Mouse (Mus musculus): ENCODE results near the gene Gsk3a. TPM values are rescaled to one million over a fixed set of nuclear protein-coding genes. Genes with fewer than 3 reads are reported as not detected.

Gsk3a gene
- polyA plus RNA-seq, 1 experiment from 2014 or later: 9.3 TPM

DNA sequence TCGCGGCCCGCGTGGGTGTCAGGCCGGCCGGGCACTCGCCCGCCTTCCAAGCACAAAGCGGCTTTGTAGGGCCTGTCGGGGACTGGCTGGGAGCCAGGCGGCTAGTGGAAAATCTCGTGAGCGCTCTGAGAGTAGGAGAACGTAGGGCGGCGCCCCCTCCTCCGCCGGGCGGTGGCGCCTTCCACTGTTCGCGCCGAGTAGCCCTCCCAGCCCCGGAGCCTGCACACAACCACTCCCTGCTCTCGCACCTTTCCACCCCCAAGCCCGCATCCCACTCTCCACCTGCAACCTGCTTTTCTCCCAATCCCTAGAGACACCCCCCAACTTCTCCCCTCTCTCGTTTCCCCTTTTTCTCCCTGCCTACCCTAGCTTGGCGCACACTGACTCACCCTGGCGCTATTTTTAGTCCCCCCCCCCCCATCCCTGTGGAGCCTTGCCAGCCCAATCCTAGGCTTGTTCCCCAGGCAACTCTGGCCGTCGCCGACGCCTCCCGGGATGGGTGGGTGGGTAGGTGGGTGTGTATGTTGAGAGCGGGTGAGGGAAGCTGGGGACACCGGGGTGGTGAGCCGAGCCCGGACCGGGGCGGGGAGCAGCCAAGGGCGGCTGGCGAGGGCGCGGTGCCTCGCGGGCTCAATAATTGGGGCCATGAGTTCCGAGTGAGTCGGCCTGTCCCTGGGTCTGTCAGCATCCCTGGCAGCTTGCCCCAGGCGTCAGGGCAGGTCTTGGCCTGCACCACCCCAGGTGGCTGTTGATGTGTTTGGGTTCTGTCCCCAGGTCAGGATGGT, 41.6 kb upstream of the Gsk3a start:
- Histone ChIP-seq H3K36me3 (peaks cover under 1% of the 10 kb centered on the region; the same call in 1 of the 2 replicates), H3K9me3 (replicated peaks) (no peaks in the 10 kb centered on the region), H3K27ac (replicated peaks) (peak overlapping the region; percentile 97), H3K4me1 (peaks cover 82% of the 10 kb centered on the region), H3K27me3 (ENCODE audit: low read depth, poor library complexity, severe bottlenecking) (no peaks in the 10 kb centered on the region), H3K4me3 (peak overlapping the region; percentile 86)
- under 1% methylated on average over 49 of the region's 49 CpGs for WGBS
- DNase-seq (ENCODE audit: low spot score): peak; percentile 89

DNA sequence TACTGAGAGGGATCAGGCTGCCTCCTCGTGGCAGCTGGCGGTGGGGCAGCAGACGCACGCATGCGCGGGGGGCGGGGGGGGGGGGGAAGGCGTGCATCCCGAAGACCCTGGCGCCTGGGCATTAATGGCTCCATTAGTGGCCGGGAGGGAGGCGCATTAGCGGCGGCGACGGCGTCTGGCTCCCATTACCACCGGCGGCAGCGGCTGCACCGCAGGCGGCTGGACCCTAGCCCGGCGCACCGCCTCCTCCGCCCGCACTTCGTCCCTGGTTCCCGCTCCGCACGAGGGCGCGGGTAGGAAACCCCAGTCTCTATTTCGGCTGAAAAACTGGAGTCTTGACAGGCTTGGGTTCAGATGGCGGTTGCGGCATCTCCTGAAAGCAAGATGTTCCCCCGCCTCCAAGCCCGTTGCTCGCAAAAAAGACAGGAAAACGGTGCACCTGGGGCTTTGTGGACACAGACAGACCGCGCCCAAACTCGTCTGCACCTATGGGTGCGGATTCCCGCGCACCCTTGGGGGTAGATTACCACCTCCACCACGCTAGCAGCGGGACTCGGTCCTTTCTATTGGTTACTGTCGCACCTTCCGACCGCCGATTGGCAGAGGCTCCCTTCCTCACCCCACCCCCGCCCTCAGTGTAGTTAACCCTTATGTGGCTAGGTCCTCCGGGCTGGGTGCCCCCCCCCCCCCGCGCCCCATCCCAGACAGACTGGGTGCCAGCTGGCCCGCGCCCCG, 40.9 kb upstream of the Gsk3a start:
- under 1% methylated on average over 54 of the region's 60 CpGs for WGBS
- peak; percentile 90 for DNase-seq (ENCODE audit: low spot score)
- no peaks in the 10 kb centered on the region for H3K27me3 ChIP-seq (ENCODE audit: low read depth, poor library complexity, severe bottlenecking)
- peaks cover 74% of the 10 kb centered on the region for H3K4me1 ChIP-seq
- H3K36me3 ChIP-seq: peaks cover 6% of the 10 kb centered on the region
- H3K4me3 ChIP-seq: peak overlapping the region; percentile 86
- H3K9me3 ChIP-seq (replicated peaks): no peaks in the 10 kb centered on the region
- peak overlapping the region; percentile 97 for H3K27ac ChIP-seq (replicated peaks)

DNA sequence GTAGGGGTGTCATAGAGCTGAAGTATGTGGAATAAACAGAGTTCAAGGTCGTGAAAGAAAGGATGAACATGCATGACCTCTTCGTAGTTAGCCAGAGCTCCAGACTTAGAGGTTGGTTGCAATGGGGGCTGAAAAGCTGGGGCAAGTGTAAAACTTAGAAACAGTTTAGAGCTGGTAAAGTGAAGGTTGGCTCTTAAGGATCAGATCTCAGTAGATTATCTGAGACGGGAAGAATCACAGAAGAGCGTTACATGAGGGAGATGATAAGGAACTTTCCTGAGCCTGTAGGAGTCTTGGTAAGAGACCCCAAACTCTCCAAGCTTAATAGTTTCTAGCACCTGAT, 40.3 kb upstream of the Gsk3a start:
- peaks cover 69% of the 10 kb centered on the region for H3K4me1 ChIP-seq
- H3K27ac ChIP-seq (replicated peaks): peak overlapping the region; percentile 97
- 18% methylated on average over 4 of the region's 4 CpGs for WGBS

DNA sequence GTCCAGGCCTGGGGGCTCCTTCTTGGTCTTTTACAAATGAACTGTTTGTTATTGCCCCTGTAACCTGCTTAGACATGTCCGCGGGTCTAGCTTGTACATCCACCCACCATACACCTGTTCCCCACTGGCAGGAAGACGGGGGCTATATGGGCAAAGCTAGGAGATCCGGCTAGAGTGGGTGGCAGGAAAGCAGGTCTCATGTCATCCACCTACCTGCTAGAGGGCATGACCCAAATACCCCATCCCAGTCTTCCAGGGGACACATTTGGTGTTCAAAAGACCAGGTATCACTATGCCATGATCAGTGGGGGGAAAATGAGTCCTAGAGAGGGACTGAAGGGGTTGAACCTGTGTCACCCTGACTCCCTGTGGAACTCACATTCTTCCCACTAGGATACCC, 39.8 kb upstream of the Gsk3a start:
- peak overlapping the region; percentile 97 for H3K27ac ChIP-seq (replicated peaks)
- WGBS: 88% methylated on average over 4 of the region's 4 CpGs
- no peak for DNase-seq (ENCODE audit: low spot score)
- peaks cover 17% of the 10 kb centered on the region for H3K36me3 ChIP-seq
- H3K4me1 ChIP-seq: peaks cover 65% of the 10 kb centered on the region
- H3K27me3 ChIP-seq (ENCODE audit: low read depth, poor library complexity, severe bottlenecking): no peaks in the 10 kb centered on the region
- H3K4me3 ChIP-seq: peak overlapping the region; percentile 86; the same call in 1 of the 2 replicates
- no peaks in the 10 kb centered on the region for H3K9me3 ChIP-seq (replicated peaks)

More for the DNA sequence above, 40.3 kb upstream of the Gsk3a start:
- DNase-seq (ENCODE audit: low spot score): no peak
- H3K36me3 ChIP-seq: peaks cover 12% of the 10 kb centered on the region
- peak overlapping the region; percentile 86 for H3K4me3 ChIP-seq
- no peaks in the 10 kb centered on the region for H3K27me3 ChIP-seq (ENCODE audit: low read depth, poor library complexity, severe bottlenecking)
- H3K9me3 ChIP-seq (replicated peaks): no peaks in the 10 kb centered on the region

DNA sequence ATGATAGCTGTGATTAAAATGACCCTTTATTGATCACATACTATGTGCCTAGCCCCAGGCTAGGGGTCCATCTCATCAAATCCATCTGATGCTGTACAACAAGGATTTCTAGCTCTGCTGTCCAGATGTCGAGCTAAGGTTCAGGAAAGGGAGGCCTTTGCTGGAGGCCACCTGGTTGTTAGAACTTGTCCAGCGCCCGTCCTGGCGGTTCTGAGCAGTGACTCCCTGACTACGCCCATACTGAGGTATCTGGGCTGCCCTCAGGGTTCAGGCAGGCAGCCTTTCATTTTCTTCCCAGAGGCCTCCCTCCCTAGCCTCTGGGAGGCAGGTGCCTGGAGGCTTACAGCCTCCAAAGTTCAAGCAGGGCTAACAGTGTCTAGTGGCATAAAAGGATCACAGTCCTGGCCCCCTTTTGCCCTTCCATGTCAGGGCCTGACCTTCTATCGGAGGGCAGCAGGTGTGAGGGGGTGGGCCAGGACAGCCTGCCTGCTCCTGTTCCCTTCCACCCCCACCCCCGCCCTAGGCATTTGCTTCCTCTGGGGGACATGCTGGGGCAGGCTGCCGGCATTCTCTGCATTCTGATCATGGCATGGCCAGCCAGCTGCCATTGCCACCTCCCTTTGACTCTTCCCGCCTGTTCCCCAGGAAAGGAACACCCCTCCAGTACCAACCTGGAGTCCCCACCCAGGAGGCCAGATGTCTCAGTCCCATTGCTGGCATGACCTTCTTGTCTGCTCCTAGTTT, 38.1 kb upstream of the Gsk3a start:
- no peaks in the 10 kb centered on the region for H3K9me3 ChIP-seq (replicated peaks)
- H3K27me3 ChIP-seq (ENCODE audit: low read depth, poor library complexity, severe bottlenecking): no peaks in the 10 kb centered on the region
- peaks cover 53% of the 10 kb centered on the region for H3K4me1 ChIP-seq
- H3K36me3 ChIP-seq: peaks cover 32% of the 10 kb centered on the region
- DNase-seq (ENCODE audit: low spot score): no peak
- 70% methylated on average over 9 of the region's 9 CpGs for WGBS
- peak overlapping the region; percentile 29; the same call in 1 of the 2 replicates for H3K4me3 ChIP-seq
- H3K27ac ChIP-seq (replicated peaks): peak overlapping the region; percentile 53; the same call in 1 of the 2 replicates

DNA sequence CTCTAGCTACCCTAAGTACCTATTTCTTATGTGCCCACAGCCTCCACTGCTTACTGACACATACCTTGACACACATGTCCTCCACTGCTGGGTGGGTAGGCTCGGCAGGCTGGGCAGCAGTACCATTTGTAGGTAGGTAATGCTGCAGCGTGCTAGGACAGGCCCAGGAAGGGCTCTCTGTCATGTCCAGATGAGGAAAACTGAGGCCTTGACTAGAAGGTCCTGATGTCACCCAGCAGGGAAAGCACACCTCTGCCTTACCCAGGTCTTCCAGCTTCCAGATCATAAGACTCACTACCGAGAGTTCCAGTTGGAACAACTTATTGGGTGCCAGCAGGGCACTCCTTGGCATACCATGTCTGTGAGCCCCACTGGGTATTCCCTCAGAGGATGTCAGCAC, 37.3 kb upstream of the Gsk3a start:
- WGBS: 88% methylated on average over 3 of the region's 3 CpGs
- DNase-seq (ENCODE audit: low spot score): no peak
- no peak overlapping the region for H3K4me3 ChIP-seq
- no peaks in the 10 kb centered on the region for H3K9me3 ChIP-seq (replicated peaks)
- H3K36me3 ChIP-seq: peaks cover 32% of the 10 kb centered on the region
- no peaks in the 10 kb centered on the region for H3K27me3 ChIP-seq (ENCODE audit: low read depth, poor library complexity, severe bottlenecking)
- no peak overlapping the region for H3K27ac ChIP-seq (replicated peaks)
- peaks cover 51% of the 10 kb centered on the region for H3K4me1 ChIP-seq

DNA sequence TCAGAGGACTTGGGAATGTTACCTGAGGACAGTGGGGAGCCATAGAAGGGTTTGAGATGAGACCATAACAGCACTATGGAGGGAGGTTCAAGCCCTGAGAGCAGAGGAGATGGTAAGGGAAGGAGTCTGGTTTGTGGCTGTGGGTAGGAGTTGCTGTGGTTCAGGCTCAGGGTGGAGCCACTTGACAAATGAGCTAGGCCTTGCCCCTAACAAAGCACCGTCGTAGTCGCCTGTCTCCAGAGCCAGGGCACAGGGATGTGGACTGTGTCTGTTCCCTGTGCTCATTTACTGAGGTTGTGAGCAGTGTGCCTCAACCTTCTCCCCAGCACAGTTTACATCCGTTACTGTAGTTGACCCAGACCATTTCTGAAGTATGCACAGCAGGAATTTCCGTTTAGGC, 36.9 kb upstream of the Gsk3a start:
- Histone ChIP-seq H3K27ac (replicated peaks) (no peak overlapping the region), H3K27me3 (ENCODE audit: low read depth, poor library complexity, severe bottlenecking) (no peaks in the 10 kb centered on the region), H3K4me1 (peaks cover 51% of the 10 kb centered on the region), H3K36me3 (peaks cover 32% of the 10 kb centered on the region), H3K4me3 (no peak overlapping the region), H3K9me3 (replicated peaks) (no peaks in the 10 kb centered on the region)
- 72% methylated on average over 5 of the region's 5 CpGs for WGBS
- no peak for DNase-seq (ENCODE audit: low spot score)

DNA sequence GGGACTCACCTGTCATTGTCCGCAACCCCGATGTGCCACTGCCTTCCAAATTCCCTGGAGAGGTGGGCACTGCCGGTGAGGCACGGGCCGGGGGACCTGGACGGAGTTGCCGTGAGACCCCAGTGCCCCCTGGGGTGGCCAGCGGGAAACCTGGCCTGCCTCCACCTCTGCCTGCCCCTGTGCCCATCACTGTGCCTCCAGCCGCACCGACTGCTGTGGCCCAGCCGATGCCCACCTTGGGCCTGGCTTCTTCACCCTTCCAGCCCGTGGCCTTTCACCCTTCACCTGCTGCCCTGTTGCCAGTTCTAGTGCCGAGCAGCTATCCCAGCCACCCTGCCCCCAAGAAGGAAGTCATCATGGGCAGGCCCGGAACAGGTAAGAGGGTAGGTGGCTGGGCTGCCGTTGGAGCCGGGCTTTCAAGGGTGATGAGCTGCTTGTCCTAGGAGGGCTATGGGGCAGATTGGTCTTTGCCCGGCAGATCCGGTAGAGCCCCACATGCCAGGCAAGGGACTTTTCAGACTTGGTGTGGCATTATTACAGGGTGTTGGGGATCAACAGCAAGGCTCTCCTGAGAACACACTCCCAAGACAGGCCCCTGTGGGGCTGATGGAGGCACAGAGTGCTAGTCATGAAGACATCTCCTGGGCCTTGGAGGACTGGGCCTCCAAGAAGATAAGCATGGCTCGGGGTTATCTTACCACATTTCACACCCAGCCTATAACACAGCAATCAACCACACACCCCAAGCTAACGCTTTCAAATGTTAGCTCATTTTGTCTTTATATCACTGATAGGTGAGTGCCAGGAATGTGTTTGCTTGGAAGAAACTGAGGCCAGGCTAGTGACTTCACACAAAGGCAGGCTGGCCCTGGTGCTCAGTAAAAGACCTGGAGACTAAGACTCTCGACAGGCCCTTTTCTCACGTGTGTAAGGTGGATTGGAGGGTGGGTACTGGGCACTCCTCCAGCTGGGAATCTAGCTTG, 35.9 kb upstream of the Gsk3a start:
- H3K27ac ChIP-seq (replicated peaks): no peak overlapping the region
- peaks cover 32% of the 10 kb centered on the region for H3K36me3 ChIP-seq
- H3K27me3 ChIP-seq (ENCODE audit: low read depth, poor library complexity, severe bottlenecking): no peaks in the 10 kb centered on the region
- no peaks in the 10 kb centered on the region for H3K9me3 ChIP-seq (replicated peaks)
- WGBS: 92% methylated on average over 22 of the region's 22 CpGs
- DNase-seq (ENCODE audit: low spot score): no peak
- H3K4me3 ChIP-seq: no peak overlapping the region
- peaks cover 51% of the 10 kb centered on the region for H3K4me1 ChIP-seq

DNA sequence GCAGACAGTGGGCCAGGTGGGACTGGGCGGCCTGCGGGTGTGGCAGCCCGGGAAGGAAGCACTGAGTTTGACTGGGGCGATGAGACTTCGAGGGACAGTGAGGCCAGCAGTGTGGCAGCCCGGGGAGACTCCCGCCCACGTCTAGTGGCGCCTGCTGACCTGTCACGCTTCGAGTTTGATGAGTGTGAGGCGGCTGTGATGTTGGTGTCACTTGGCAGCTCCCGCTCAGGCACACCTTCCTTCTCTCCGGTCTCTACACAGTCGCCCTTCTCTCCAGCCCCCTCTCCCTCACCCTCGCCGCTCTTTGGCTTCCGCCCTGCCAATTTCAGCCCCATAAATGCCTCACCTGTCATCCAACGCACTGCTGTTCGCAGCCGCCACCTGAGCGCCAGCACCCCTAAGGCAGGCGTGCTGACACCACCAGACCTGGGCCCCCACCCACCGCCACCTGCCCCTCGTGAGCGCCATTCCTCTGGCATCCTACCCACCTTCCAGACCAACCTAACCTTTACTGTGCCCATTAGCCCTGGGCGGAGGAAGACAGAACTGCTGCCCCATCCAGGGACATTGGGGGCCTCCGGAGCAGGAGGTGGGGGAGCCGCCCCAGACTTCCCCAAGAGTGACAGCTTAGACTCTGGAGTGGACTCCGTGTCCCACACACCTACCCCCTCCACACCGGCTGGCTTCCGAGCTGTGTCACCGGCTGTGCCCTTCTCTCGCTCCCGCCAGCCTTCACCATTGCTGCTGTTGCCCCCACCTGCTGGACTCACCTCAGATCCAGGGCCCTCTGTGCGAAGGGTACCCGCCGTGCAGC, 35.0 kb upstream of the Gsk3a start:
- Histone ChIP-seq H3K4me3 (0 out of 2 replicates have a peak overlapping the region, but pooled peaks have one; percentile 18), H3K27ac (replicated peaks) (no peak overlapping the region), H3K9me3 (replicated peaks) (no peaks in the 10 kb centered on the region), H3K27me3 (ENCODE audit: low read depth, poor library complexity, severe bottlenecking) (no peaks in the 10 kb centered on the region), H3K36me3 (peaks cover 32% of the 10 kb centered on the region), H3K4me1 (peaks cover 45% of the 10 kb centered on the region)
- no peak for DNase-seq (ENCODE audit: low spot score)
- 92% methylated on average over 38 of the region's 38 CpGs for WGBS

DNA sequence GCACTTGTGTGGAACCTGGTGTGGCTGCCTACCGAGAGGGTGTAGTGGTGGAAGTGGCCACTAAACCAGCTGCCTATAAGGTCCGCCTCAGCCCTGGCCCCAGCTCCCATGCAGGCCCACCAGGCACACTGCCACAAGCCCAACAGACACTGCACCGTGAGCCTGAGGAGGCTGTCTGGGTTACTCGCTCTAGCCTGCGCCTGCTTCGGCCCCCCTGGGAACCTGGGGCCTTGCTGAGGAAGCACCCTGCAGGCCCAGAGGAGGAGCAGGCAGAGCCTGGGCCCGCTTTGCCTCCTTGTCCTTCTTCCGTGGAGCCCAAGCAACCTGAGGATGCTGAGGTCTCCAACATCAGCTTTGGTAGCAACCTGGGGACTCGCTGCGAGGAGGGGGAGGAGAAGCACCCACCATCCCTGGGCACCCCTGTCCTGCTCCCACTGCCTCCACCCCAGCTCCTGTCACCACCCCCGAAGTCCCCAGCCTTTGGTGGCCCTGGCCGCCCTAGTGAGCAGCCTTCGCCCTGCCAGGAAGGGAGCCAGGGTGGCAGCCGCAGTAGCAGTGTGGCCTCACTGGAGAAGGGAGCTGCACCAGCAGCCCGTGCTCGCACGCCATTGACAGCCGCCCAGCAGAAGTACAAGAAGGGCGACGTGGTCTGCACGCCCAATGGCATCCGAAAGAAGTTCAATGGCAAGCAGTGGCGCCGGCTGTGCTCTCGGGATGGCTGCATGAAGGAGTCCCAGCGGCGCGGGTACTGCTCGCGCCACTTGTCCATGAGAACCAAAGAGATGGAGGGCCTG, 34.2 kb upstream of the Gsk3a start:
- no peak for DNase-seq (ENCODE audit: low spot score)
- Histone ChIP-seq H3K27ac (replicated peaks) (no peak overlapping the region), H3K4me3 (0 out of 2 replicates have a peak overlapping the region, but pooled peaks have one; percentile 18), H3K4me1 (peaks cover 43% of the 10 kb centered on the region), H3K9me3 (replicated peaks) (no peaks in the 10 kb centered on the region), H3K27me3 (ENCODE audit: low read depth, poor library complexity, severe bottlenecking) (no peaks in the 10 kb centered on the region), H3K36me3 (peaks cover 32% of the 10 kb centered on the region)
- 87% methylated on average over 30 of the region's 30 CpGs for WGBS

Measured in midbrain, embryonic 10.5 days (tissue).